Mouse (Mus musculus) liver, postnatal 0 days (tissue): Measurements from ENCODE around the gene Marc2. TPM values are rescaled to one million over a fixed set of nuclear protein-coding genes. Genes with fewer than 3 reads are reported as not detected.

Experiments used
- ATAC-seq: fragments of 200-750 bp; cut with Nextera tagmentation; 2 replicates; pipeline ENCODE4 v1.8.0; 2017; ENCODE audit warnings: mild to moderate bottlenecking, moderate library complexity
- DNase-seq: peaks from one replicate; pipeline ENCODE4 v3.0.0-alpha.2; 2016
- H3K27ac ChIP-seq: fragments of 300-500 bp; sonication (generic); 2 replicates; pipeline ENCODE4 v1.5.1; 2014; ENCODE audit warnings: antibody characterized with exemption, moderate library complexity, mild to moderate bottlenecking, low read depth
- H3K27me3 ChIP-seq: fragments of 300-500 bp; sonication (generic); 2 replicates; pipeline ENCODE4 v1.6.1; 2014; ENCODE audit warnings: low read length, control low read depth, mixed read lengths; ENCODE audit not compliant: insufficient read depth
- H3K36me3 ChIP-seq: fragments of 300-500 bp; sonication (generic); replicated peaks from 2 replicates; pipeline ENCODE4 v1.6.1; 2014; ENCODE audit warnings: mild to moderate bottlenecking, control low read depth, low read length, moderate library complexity, mixed read lengths; ENCODE audit not compliant: insufficient read depth
- H3K4me1 ChIP-seq: fragments of 300-500 bp; sonication (generic); 2 replicates; pipeline ENCODE4 v1.6.1; 2014; ENCODE audit warnings: antibody characterized with exemption, mild to moderate bottlenecking, control low read depth; ENCODE audit not compliant: insufficient read depth
- H3K4me2 ChIP-seq: fragments of 300-500 bp; sonication (generic); 2 replicates; pipeline ENCODE4 v1.6.1; 2014; ENCODE audit warnings: low read depth, mild to moderate bottlenecking, low read length, moderate library complexity, mixed read lengths
- H3K4me3 ChIP-seq: fragments of 300-500 bp; sonication (generic); 2 replicates; pipeline ENCODE4 v1.5.1; 2014; ENCODE audit warnings: low read depth, low read length
- H3K9ac ChIP-seq: fragments of 300-500 bp; sonication (generic); replicated peaks from 2 replicates; pipeline ENCODE4 v1.6.1; 2014; ENCODE audit warnings: mild to moderate bottlenecking, moderate library complexity
- H3K9me3 ChIP-seq: fragments of 300-500 bp; sonication (generic); 2 replicates; pipeline ENCODE4 v1.6.1; 2016; ENCODE audit warnings: mild to moderate bottlenecking, control low read depth, low read length, mixed read lengths
- CTCF ChIP-seq: sonication (generic); IDR thresholded peaks from 2 replicates; pipeline ENCODE4 v1.5.1; 2016; ENCODE audit warnings: antibody characterized with exemption, low read depth
- EP300 ChIP-seq: IDR thresholded peaks from 2 replicates; pipeline ENCODE4 v1.6.1; 2016; ENCODE audit warnings: antibody characterized with exemption, low read depth, mild to moderate bottlenecking
- WGBS: fragments of 180-500 bp; shearing (Covaris S2); extraction: QIAGEN DNeasy Blood & Tissue Kit; methylation state at CpG from one replicate; pipeline ENCODE4 v1.1.7; 2014; ENCODE audit not compliant: insufficient replicate concordance; 5-methylcytosine and 5-hydroxymethylcytosine counted together
- polyA plus RNA-seq: library from polyadenylated mRNA; unstranded; fragments of >200 nt; fragmentation: Nextera tagmentation; extraction: Ambion mirVana; gene quantifications from 2 replicates; pipeline ENCODE4 v1.2.1, GENCODE M21; 2015

Gene Marc2
- polyA plus RNA-seq, 1 experiment from 2014 or later, result 608 TPM

GRCm38 (mm10) chr1:184822678-184823077, 23.6 kb downstream of the Marc2 start:
- no peak for ATAC-seq
- WGBS, result 62% methylated on average over 11 of the region's 11 CpGs
- TF ChIP-seq EP300 (no peak), CTCF (no peak)
- no peak overlapping the region for H3K4me3 ChIP-seq
- no peaks in the 10 kb centered on the region for H3K27me3 ChIP-seq
- no peak for DNase-seq
- peaks cover 35% of the 10 kb centered on the region for H3K36me3 ChIP-seq
- peaks cover 8% of the 10 kb centered on the region for H3K4me1 ChIP-seq
- H3K9ac ChIP-seq, result no peak overlapping the region
- H3K4me2 ChIP-seq, result no peak overlapping the region
- peak overlapping the region; percentile 81 for H3K27ac ChIP-seq
- H3K9me3 ChIP-seq, result no peaks in the 10 kb centered on the region

- TF ChIP-seq CTCF, result peak; percentile 44
- no peak for TF ChIP-seq EP300
- no peak for ATAC-seq
- Histone ChIP-seq H3K9ac (no peak overlapping the region), H3K4me3 (no peak overlapping the region), H3K27ac (no peak overlapping the region), H3K4me2 (no peak overlapping the region), H3K4me1 (no peaks in the 10 kb centered on the region), H3K9me3 (no peaks in the 10 kb centered on the region), H3K36me3 (peaks cover 50% of the 10 kb centered on the region), H3K27me3 (no peaks in the 10 kb centered on the region)
- 76% methylated on average over 6 of the region's 6 CpGs for WGBS
- DNase-seq, result no peak
Observed at GRCm38 (mm10) chr1:184817768-184818167, 28.5 kb downstream of the Marc2 start.

GRCm38 (mm10) chr1:184811716-184812250, 34.5 kb downstream of the Marc2 start:
- Histone ChIP-seq H3K4me1 (peaks cover 4% of the 10 kb centered on the region; the same call in 1 of the 2 replicates), H3K9me3 (no peaks in the 10 kb centered on the region), H3K4me2 (peak overlapping the region; percentile 16; the same call in 1 of the 2 replicates), H3K27me3 (no peaks in the 10 kb centered on the region), H3K27ac (peak overlapping the region; percentile 96), H3K4me3 (no peak overlapping the region), H3K36me3 (peaks cover 12% of the 10 kb centered on the region), H3K9ac (peak overlapping the region; percentile 32; the same call in 1 of the 2 replicates)
- 64% methylated on average over 8 of the region's 8 CpGs for WGBS
- TF ChIP-seq EP300, result no peak
- no peak for TF ChIP-seq CTCF
- ATAC-seq, result no peak
- no peak for DNase-seq

- DNase-seq (peak; percentile 80), ATAC-seq (peak; percentile 81)
- Histone ChIP-seq H3K4me1 (peaks cover 4% of the 10 kb centered on the region; the same call in 1 of the 2 replicates), H3K27ac (peak within 1 kb of the TSS; percentile 96), H3K4me2 (peak within 1 kb of the TSS; percentile 59), H3K9me3 (no peaks in the 10 kb centered on the region), H3K36me3 (peaks cover 13% of the 10 kb centered on the region), H3K4me3 (peak within 1 kb of the TSS; percentile 51), H3K27me3 (no peaks in the 10 kb centered on the region), H3K9ac (peak within 1 kb of the TSS; percentile 82)
- no peak for TF ChIP-seq CTCF
- TF ChIP-seq EP300, result peak; percentile 13; the same call in 1 of the 2 replicates
- WGBS, result 17% methylated on average over 50 of the region's 52 CpGs
Observed at GRCm38 (mm10) chr1:184810780-184811575, 35.3 kb downstream of the Marc2 start, which contains the start of gene Marc1. Gene Marc1, minus strand, starts transcription at chr1:184811313.

- H3K9ac ChIP-seq, result peak overlapping the region; percentile 82
- no peaks in the 10 kb centered on the region for H3K27me3 ChIP-seq
- ATAC-seq (peak; percentile 31), DNase-seq (peak; percentile 31)
- 51% methylated on average over 6 of the region's 6 CpGs for WGBS
- H3K27ac ChIP-seq, result peak overlapping the region; percentile 96
- peak overlapping the region; percentile 51 for H3K4me3 ChIP-seq
- TF ChIP-seq EP300 (peak; percentile 67), CTCF (no peak)
- H3K4me2 ChIP-seq, result peak overlapping the region; percentile 59
- peaks cover 6% of the 10 kb centered on the region; the same call in 1 of the 2 replicates for H3K4me1 ChIP-seq
- H3K9me3 ChIP-seq, result no peaks in the 10 kb centered on the region
- peaks cover 9% of the 10 kb centered on the region for H3K36me3 ChIP-seq
Observed at GRCm38 (mm10) chr1:184809578-184810001, 36.7 kb downstream of the Marc2 start.

GRCm38 (mm10) chr1:184808418-184809012, 37.7 kb downstream of the Marc2 start:
- 53% methylated on average over 17 of the region's 17 CpGs for WGBS

More at GRCm38 (mm10) chr1:184808418-184809012, 37.7 kb downstream of the Marc2 start:
- ATAC-seq (peak; percentile 12; the same call in 1 of the 2 replicates), DNase-seq (peak; percentile 53)
- H3K9me3 ChIP-seq, result no peaks in the 10 kb centered on the region
- peak overlapping the region; percentile 14 for H3K4me3 ChIP-seq
- TF ChIP-seq CTCF (no peak), EP300 (no peak)
- H3K4me1 ChIP-seq, result peaks cover 6% of the 10 kb centered on the region; the same call in 1 of the 2 replicates
- H3K27me3 ChIP-seq, result no peaks in the 10 kb centered on the region
- H3K27ac ChIP-seq, result peak overlapping the region; percentile 96
- H3K36me3 ChIP-seq, result peaks cover 15% of the 10 kb centered on the region
- H3K4me2 ChIP-seq, result peak overlapping the region; percentile 63
- H3K9ac ChIP-seq, result peak overlapping the region; percentile 45
